Mouse (Mus musculus): ENCODE results near the gene Adarb1. TPM values are rescaled to one million over a fixed set of nuclear protein-coding genes. Genes with fewer than 3 reads are reported as not detected.
A peak's percentile ranks its signal among the peaks of the same experiment; 100 is the strongest.

The Adarb1 gene
- total RNA-seq, 2 experiments from 2014 or later = 121 to 144 TPM

- DNase-seq (ENCODE audit: low spot score in 2 of 2) = no peak
These were observed 30.5 kb downstream of the Adarb1 start for GRCm38 (mm10) chr10:77387558-77387957.

GRCm38 (mm10) chr10:77385731-77386130, 32.3 kb downstream of the Adarb1 start:
- no peak for DNase-seq (ENCODE audit: low spot score in 2 of 2)

GRCm38 (mm10) chr10:77383045-77383444, 35.0 kb downstream of the Adarb1 start:
- peak; percentile 24 to 49 for DNase-seq (ENCODE audit: low spot score in 2 of 2)

GRCm38 (mm10) chr10:77381191-77381590, 36.9 kb downstream of the Adarb1 start:
- no peak for DNase-seq (ENCODE audit: low spot score in 2 of 2)

GRCm38 (mm10) chr10:77380716-77381115, 37.4 kb downstream of the Adarb1 start:
- no peak for DNase-seq (ENCODE audit: low spot score in 2 of 2)

- DNase-seq (ENCODE audit: low spot score in 2 of 2) = no peak
These were observed 38.9 kb downstream of the Adarb1 start for GRCm38 (mm10) chr10:77379199-77379598.

GRCm38 (mm10) chr10:77376056-77376455, 42.0 kb downstream of the Adarb1 start:
- DNase-seq (ENCODE audit: low spot score in 2 of 2) = no peak

- DNase-seq (ENCODE audit: low spot score in 2 of 2) = no peak
These were observed 43.1 kb downstream of the Adarb1 start for GRCm38 (mm10) chr10:77374948-77375347.

- DNase-seq (ENCODE audit: low spot score in 2 of 2) = no peak
These were observed 43.7 kb downstream of the Adarb1 start for GRCm38 (mm10) chr10:77374407-77374806.

GRCm38 (mm10) chr10:77370129-77370528, 47.9 kb downstream of the Adarb1 start:
- no peak for DNase-seq (ENCODE audit: low spot score in 2 of 2)

GRCm38 (mm10) chr10:77367973-77368372, 50.1 kb downstream of the Adarb1 start:
- DNase-seq (ENCODE audit: low spot score in 2 of 2) = no peak

GRCm38 (mm10) chr10:77366959-77367358, 51.1 kb downstream of the Adarb1 start:
- no peak for DNase-seq (ENCODE audit: low spot score in 2 of 2)

- DNase-seq (ENCODE audit: low spot score in 2 of 2) = peak in 1 of 2 experiments; percentile 67
These were observed 52.9 kb downstream of the Adarb1 start for GRCm38 (mm10) chr10:77365212-77365611.

- no peak for DNase-seq (ENCODE audit: low spot score in 2 of 2)
These were observed 57.6 kb downstream of the Adarb1 start for GRCm38 (mm10) chr10:77360486-77360885.

- no peak for DNase-seq (ENCODE audit: low spot score in 2 of 2)
These were observed 60.1 kb downstream of the Adarb1 start for GRCm38 (mm10) chr10:77357957-77358356.

- DNase-seq (ENCODE audit: low spot score in 2 of 2) = peak; percentile 85 to 89
These were observed 64.9 kb downstream of the Adarb1 start for GRCm38 (mm10) chr10:77353031-77353745.

GRCm38 (mm10) chr10:77342842-77343241, 75.2 kb downstream of the Adarb1 start:
- DNase-seq (ENCODE audit: low spot score in 2 of 2) = peak; percentile 57 to 75

GRCm38 (mm10) chr10:77341711-77342110, 76.4 kb downstream of the Adarb1 start:
- peak; percentile 30 to 53 for DNase-seq (ENCODE audit: low spot score in 2 of 2)

GRCm38 (mm10) chr10:77341059-77341458, 77.0 kb downstream of the Adarb1 start:
- no peak for DNase-seq (ENCODE audit: low spot score in 2 of 2)

- no peak for DNase-seq (ENCODE audit: low spot score in 2 of 2)
These were observed 78.2 kb downstream of the Adarb1 start for GRCm38 (mm10) chr10:77339871-77340341.

GRCm38 (mm10) chr10:77333518-77333917, 84.6 kb downstream of the Adarb1 start:
- DNase-seq (ENCODE audit: low spot score in 2 of 2) = no peak

- DNase-seq (ENCODE audit: low spot score in 2 of 2) = no peak
These were observed 88.5 kb downstream of the Adarb1 start for GRCm38 (mm10) chr10:77329446-77330094.

- DNase-seq (ENCODE audit: low spot score in 2 of 2) = peak; percentile 19 to 25
These were observed 93.4 kb downstream of the Adarb1 start for GRCm38 (mm10) chr10:77324716-77325115.
